Mouse (Mus musculus) megakaryocyte, embryonic 14.5 days (primary cell): ENCODE results near the gene 1810024B03Rik. TPM values are rescaled to one million over a fixed set of nuclear protein-coding genes. Genes with fewer than 3 reads are reported as not detected.
A peak's percentile ranks its signal among the peaks of the same experiment; 100 is the strongest.
"Not testable (repeated sequence)": the region's sequence is repeated elsewhere in the genome, so short reads cannot be mapped to it uniquely, and the experiment has no call there.

Experiments
- H3K27me3 ChIP-seq: replicated peaks from 2 replicates; pipeline ENCODE3; 2012; ENCODE audit warnings: inconsistent platforms
- H3K36me3 ChIP-seq: replicated peaks from 2 replicates; pipeline ENCODE3; 2012; ENCODE audit warnings: low read length, inconsistent platforms, mixed read lengths
- H3K4me1 ChIP-seq: 2 replicates; pipeline ENCODE4 v1.6.1; 2012; ENCODE audit warnings: inconsistent platforms
- H3K4me3 ChIP-seq: replicated peaks from 2 replicates; pipeline ENCODE3; 2012; ENCODE audit warnings: moderate library complexity, mild to moderate bottlenecking, inconsistent platforms
- H3K9me3 ChIP-seq: 2 replicates; pipeline ENCODE4 v1.6.1; 2012; ENCODE audit warnings: inconsistent platforms
- FLI1 ChIP-seq: IDR thresholded peaks from 2 replicates; pipeline ENCODE4 v1.6.1; 2012; ENCODE audit warnings: low read length, inconsistent platforms, mixed read lengths
- GATA1 ChIP-seq: IDR thresholded peaks from 3 replicates; pipeline ENCODE4 v1.6.1; 2012; ENCODE audit warnings: mixed read lengths, low read length, inconsistent platforms, borderline replicate concordance
- polyA plus RNA-seq: library from polyadenylated mRNA; stranded (reverse); fragments of >175 nt; gene quantifications from 2 replicates; pipeline ENCODE4 v1.2.3, GENCODE M21; 2012; ENCODE audit warnings: low replicate concordance; ENCODE audit not compliant: insufficient read depth

1810024B03Rik gene
- polyA plus RNA-seq, 1 experiment = 0.11 TPM

- Histone ChIP-seq H3K4me1 (peaks cover 50% of the 10 kb centered on the region), H3K36me3 (peaks cover 67% of the 10 kb centered on the region), H3K9me3 (no peaks in the 10 kb centered on the region), H3K4me3 (peak within 1 kb of the TSS; percentile 100), H3K27me3 (no peaks in the 10 kb centered on the region)
- no peak for TF ChIP-seq GATA1
These were observed 39.7 kb upstream of the 1810024B03Rik start, which contains the start of the genes Ciao1 and Tmem127 for GRCm38 (mm10) chr2:127247592-127248333. Gene Ciao1, minus strand, starts transcription at chr2:127247816. Gene Tmem127, plus strand, starts transcription at chr2:127247908.

- TF ChIP-seq GATA1 (no peak), FLI1 (no peak)
- no peaks in the 10 kb centered on the region for H3K9me3 ChIP-seq
- H3K4me3 ChIP-seq = no peak overlapping the region
- H3K4me1 ChIP-seq = peaks cover 2% of the 10 kb centered on the region; the same call in 1 of the 2 replicates
- H3K27me3 ChIP-seq = no peaks in the 10 kb centered on the region
- H3K36me3 ChIP-seq = peaks cover 95% of the 10 kb centered on the region
These were observed 32.0 kb upstream of the 1810024B03Rik start for GRCm38 (mm10) chr2:127240065-127240464.

- TF ChIP-seq GATA1 = no peak
- no peak for TF ChIP-seq FLI1
- no peaks in the 10 kb centered on the region for H3K4me1 ChIP-seq
- H3K27me3 ChIP-seq = no peaks in the 10 kb centered on the region
These were observed 30.0 kb upstream of the 1810024B03Rik start for GRCm38 (mm10) chr2:127237897-127238610.

DNA sequence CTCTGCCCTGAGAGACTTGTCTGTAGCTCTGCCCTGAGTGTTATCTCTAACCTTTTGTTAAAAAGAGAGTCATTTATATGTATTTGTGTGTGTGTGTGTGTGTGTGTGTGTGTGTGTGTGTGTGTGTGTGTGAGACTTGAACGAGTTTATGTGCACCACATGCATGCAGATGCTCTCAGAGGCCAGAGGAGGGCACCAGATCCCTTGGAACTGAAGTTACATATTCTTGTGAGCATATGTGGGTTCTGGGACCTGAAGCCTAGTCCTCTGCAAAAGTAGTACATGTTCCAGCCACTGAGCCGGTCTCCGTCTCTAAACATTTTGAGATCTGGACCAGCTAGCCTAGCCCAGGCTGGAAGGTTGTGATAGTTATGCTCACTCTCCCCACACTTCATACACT, 17.2 kb upstream of the 1810024B03Rik start:
- H3K27me3 ChIP-seq = no peaks in the 10 kb centered on the region
- H3K36me3 ChIP-seq = peaks cover 99% of the 10 kb centered on the region
- 0 out of 2 replicates have a peak, but pooled peaks cover 3% of the 10 kb centered on the region for H3K4me1 ChIP-seq
- TF ChIP-seq GATA1 = no peak
- TF ChIP-seq FLI1 = no peak
- H3K9me3 ChIP-seq = peaks cover 4% of the 10 kb centered on the region; the same call in 1 of the 2 replicates
- no peak overlapping the region for H3K4me3 ChIP-seq

More at GRCm38 (mm10) chr2:127237897-127238610, 30.0 kb upstream of the 1810024B03Rik start:
- no peaks in the 10 kb centered on the region for H3K9me3 ChIP-seq
- no peak overlapping the region for H3K4me3 ChIP-seq
- peaks cover 94% of the 10 kb centered on the region for H3K36me3 ChIP-seq

GRCm38 (mm10) chr2:127217746-127218145, 9.7 kb upstream of the 1810024B03Rik start:
- Histone ChIP-seq H3K4me3 (no peak overlapping the region), H3K9me3 (no peaks in the 10 kb centered on the region), H3K27me3 (no peaks in the 10 kb centered on the region), H3K36me3 (peaks cover 95% of the 10 kb centered on the region), H3K4me1 (no peaks in the 10 kb centered on the region)
- TF ChIP-seq FLI1 (no peak), GATA1 (no peak)

- TF ChIP-seq FLI1 = no peak
- Histone ChIP-seq H3K4me1 (peaks cover 21% of the 10 kb centered on the region), H3K9me3 (no peaks in the 10 kb centered on the region), H3K36me3 (peaks cover 62% of the 10 kb centered on the region), H3K4me3 (no peak overlapping the region), H3K27me3 (no peaks in the 10 kb centered on the region)
These were observed 2.6 kb upstream of the 1810024B03Rik start for GRCm38 (mm10) chr2:127210701-127211100.

- H3K4me1 ChIP-seq = peaks cover 21% of the 10 kb centered on the region
- H3K9me3 ChIP-seq = no peaks in the 10 kb centered on the region
- no peaks in the 10 kb centered on the region for H3K27me3 ChIP-seq
- TF ChIP-seq GATA1 (no peak), FLI1 (no peak)
- peak overlapping the region; percentile 97 for H3K4me3 ChIP-seq
- H3K36me3 ChIP-seq = peaks cover 51% of the 10 kb centered on the region
These were observed 331 bp upstream of the 1810024B03Rik start for GRCm38 (mm10) chr2:127208452-127208769.

DNA sequence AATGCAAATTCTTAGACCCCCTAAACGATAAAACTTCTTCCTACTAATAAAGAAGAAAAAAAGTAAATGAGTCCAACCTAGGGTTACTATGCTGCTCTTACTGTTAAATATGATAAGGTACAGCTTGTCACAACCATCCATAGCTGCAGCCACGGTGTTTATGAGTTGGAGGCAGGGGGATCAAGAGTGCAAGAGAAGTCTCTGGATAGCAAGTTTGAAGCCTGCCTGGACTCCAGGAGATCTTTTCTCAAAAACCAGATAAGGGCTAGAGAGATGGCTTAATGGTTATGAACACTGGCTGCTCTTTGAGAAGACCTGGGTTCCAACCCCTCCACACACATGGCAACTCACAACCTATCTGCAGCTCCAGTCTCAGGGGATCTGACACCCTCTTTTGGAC, 1.2 kb downstream of the 1810024B03Rik start:
- H3K4me3 ChIP-seq = peak overlapping the region; percentile 90

DNA sequence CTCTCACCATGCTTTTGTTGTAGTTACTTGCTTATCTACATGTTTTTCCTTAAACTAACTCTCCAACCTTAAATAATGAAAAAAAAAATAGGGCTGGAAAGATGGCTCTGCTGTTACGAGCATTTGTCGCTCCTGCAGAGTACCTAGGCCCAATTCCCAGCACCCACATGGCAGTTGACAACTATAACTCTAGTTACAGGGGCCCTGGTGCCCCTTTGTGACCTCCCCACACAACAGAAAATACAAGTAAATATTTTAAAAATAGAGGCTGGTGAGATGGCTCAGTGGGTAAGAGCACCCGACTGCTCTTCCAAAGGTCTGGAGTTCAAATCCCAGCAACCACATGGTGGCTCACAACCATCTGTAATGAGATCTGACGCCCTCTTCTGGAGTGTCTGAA, 2.1 kb downstream of the 1810024B03Rik start:
- H3K4me3 ChIP-seq, H3K9me3 ChIP-seq, H3K27me3 ChIP-seq: not testable (repeated sequence)
- H3K36me3 ChIP-seq = peaks cover 49% of the 10 kb centered on the region
- H3K4me1 ChIP-seq = peaks cover 19% of the 10 kb centered on the region

More for the DNA sequence above, 1.2 kb downstream of the 1810024B03Rik start:
- peaks cover 21% of the 10 kb centered on the region for H3K4me1 ChIP-seq
- no peaks in the 10 kb centered on the region for H3K9me3 ChIP-seq
- H3K27me3 ChIP-seq = no peaks in the 10 kb centered on the region
- peaks cover 52% of the 10 kb centered on the region for H3K36me3 ChIP-seq
- TF ChIP-seq GATA1 = no peak
- TF ChIP-seq FLI1 = no peak

- Histone ChIP-seq H3K4me1 (peaks cover 15% of the 10 kb centered on the region), H3K4me3 (no peak overlapping the region), H3K27me3 (no peaks in the 10 kb centered on the region), H3K9me3 (no peaks in the 10 kb centered on the region; the same call in 1 of the 2 replicates), H3K36me3 (peaks cover 44% of the 10 kb centered on the region)
- no peak for TF ChIP-seq GATA1
- no peak for TF ChIP-seq FLI1
These were observed 3.1 kb downstream of the 1810024B03Rik start for GRCm38 (mm10) chr2:127204932-127205331.
